Mouse (Mus musculus): ENCODE measurements around the gene Xrcc4.
"Not testable (repeated sequence)": the region's sequence is repeated elsewhere in the genome, so short reads cannot be mapped to it uniquely, and the experiment has no call there.

Xrcc4 gene

DNA sequence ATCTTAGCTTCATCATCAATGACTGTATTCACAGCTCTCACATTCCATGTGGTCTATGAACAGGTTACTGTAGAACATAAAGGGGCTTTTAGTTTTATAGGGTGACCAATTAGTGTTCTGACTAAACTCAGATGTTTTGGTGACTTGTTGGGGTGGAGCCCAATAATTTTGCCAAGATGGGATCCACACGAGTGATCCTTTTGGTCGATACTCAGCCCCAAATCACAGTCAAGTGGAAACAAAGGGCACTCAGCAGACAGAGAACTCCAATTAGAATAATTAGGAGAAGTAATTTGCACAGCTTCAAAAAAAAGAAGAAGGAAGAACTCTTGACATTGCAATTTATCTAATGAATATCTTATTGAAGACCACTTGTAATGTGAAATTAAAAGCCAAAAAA is 274.9 kb downstream of the Xrcc4 start:
- DNase-seq (ENCODE audit: low read depth): no peak

DNA sequence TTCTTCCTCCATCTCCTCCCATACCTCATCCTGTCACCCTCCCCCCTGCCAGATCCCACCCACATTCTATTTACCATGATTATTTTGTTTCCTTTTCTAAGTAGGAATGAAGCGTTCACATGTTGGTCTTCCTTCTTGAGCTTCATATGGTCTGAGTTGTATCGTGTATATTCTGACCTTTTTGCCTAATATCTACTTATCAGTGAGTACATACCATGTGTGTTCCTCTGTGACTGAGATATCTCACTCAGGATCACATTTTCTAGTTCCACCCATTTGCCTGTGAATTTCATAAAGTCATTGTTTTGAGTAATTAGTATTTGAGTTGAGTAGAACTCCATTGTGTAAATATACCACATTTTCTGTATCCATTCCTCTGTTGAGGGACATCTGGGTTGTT is 277.2 kb downstream of the Xrcc4 start:
- no peak for DNase-seq (ENCODE audit: low read depth)

DNA sequence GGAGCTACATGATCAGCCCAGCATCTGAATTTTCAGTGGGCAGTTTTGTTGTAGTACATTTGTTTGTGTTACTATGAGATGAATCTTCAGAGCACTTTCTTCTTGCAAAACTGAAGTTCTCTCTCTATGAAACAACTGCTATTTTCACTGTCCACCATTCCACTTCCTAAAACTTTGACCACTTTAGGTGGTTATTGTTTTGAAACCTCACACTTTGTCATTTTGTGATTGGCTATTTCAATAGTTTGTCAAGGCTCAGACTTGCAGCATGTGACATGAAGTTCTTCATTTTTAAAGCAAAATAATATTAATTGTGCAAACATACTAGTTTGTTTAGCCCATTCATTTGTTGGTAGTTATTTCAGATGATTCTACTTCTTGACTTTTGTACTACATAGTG is 280.4 kb downstream of the Xrcc4 start:
- DNase-seq (ENCODE audit: low read depth): no peak

DNA sequence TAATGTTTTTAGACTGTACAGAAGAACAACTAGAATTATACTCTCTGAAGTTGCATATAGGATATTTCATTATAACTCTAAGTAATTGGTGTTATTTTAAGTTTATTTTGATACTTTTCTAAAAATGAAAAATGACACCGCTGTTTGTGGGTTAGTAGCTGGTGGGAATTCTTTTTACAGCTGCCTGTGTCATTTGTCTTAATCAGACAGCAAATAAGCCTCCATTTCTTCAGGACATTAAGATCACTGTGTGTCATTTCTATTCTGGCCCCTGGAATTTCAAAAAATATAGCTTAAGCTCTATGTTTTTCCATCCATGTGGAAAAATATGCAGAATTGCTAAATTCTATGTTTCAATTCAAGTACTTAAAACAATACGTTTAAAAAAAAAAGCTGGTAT is 287.5 kb downstream of the Xrcc4 start:
- DNase-seq (ENCODE audit: low read depth): no peak

DNA sequence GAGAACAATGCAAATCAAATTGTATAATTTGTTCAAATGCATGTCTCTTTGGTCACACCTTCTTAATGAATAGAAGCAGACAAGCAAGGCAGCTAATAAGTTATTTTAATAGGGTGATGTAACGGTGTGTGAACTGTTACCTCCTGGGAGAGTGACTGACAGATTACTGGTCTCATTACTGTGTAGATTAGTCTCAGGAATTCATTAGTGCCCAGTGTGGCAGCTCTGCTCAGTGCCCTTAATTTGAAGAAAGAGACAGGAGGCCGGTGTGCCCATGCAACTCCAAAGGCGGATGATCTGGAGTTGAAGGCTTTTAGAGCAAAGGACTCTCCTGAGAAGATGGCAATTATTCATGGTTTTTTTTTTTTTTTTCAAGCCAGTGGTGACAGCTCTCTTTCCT is 291.7 kb downstream of the Xrcc4 start:
- DNase-seq (ENCODE audit: low read depth): no peak

DNA sequence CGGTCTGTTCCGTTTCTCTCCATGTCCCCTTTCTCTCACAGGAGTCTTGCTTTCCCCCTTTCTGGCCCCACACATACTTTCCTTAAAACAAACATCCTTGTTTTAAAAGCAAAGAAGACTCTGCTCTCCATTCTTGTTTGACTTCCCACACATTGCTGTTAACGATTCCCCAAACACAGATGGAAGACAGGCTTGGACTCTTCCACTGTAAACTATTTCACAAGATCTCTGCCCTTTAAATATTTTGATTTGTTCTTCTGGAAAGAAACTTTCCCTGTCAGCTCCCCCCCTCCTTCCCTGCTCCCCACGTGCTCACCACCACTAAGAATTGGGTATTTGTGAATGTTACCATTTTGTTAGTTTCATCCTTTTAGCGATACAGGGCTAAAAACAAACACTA is 297.9 kb downstream of the Xrcc4 start:
- DNase-seq (ENCODE audit: low read depth): no peak

DNA sequence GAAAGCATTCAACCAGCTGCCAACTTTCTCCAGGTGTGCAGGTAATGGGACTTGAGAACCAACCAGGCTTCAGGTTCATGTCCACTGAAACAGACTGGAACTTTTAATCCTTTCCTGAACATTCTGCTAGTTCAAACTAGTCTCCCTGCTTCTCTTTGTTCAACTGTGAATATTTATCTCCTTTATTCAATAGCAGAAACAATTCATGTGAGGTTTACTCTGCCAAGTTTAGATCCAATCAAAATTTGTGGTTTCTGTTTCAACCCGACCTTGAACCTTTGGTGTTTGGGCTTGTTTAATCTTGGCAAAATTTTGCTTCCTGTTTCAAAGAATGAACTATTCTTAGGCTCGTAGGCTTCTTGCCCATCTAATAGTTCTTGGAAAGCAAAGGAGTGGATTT is 306.5 kb downstream of the Xrcc4 start:
- no peak for DNase-seq (ENCODE audit: low read depth)

DNA sequence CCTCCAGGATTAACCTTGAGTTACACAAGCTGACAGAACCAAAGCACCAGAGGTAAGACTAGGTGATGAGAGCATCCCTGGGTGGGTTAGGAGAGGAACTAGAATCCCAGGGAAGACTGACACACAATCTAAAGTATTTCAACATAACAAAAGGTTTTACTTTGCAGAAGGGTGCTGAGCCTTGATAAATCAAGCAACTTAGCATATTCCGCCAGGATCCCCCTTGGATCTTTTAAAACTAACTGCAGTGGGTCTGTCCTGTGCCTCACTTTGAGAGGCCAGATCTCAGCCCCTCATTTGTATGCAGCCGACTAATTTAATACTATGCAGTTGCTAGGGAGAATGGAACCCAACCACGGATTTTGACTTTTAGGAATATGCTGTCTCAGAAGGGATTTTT is 309.1 kb downstream of the Xrcc4 start:
- DNase-seq (ENCODE audit: low read depth): no peak

DNA sequence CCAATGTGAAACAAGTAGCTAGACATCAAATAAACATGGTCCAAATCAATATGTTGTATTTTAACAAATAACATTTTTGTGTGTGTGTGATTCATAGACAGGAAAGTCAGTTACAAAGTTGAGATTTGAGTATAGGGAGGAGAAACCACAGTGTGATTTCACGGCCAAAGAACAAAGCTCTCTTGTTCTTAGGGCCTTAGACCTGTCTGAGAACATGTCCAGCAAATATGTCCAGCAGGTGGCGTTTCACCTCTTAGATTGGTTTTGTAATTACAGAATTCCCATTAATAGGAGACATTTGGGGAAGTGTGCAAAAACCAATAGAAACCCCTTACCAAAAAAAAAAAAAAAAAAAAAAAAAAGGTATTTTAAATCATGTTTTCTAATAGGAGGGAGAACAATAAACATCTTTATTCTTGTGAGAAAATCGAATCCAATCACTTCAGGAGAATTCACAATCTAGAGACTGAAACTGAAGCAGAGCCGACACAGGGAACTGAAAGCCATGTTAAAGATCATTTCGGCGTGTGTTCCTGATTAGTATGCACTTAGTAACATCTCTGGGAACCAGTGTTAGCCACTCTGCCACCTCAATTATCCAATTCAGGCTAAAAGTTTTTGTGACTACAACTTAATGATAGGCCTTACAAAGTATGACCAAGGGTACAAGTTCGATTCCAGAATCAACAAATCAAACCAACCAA is 310.0 kb downstream of the Xrcc4 start:
- peak; percentile 9 for DNase-seq (ENCODE audit: low read depth)

DNA sequence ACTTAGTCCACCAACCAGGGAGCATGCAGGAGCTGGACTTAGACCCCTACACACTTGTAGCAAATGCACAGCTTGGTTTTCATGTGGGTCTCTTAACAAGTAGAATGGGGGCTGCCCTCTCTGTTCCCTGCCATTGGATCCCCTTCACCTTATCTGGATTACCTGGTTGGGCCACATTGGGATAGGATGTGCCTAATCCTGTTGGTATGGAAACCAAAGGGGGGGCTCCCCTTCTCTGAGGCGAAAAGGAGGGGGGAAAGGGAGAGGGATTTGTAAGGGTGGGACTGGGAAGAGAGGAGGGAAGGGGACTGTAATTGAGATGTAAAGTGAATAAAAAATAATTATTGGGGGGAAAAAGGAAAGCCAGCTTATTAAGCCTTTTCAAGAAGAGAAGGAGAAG is 311.6 kb downstream of the Xrcc4 start:
- no peak for DNase-seq (ENCODE audit: low read depth)

DNA sequence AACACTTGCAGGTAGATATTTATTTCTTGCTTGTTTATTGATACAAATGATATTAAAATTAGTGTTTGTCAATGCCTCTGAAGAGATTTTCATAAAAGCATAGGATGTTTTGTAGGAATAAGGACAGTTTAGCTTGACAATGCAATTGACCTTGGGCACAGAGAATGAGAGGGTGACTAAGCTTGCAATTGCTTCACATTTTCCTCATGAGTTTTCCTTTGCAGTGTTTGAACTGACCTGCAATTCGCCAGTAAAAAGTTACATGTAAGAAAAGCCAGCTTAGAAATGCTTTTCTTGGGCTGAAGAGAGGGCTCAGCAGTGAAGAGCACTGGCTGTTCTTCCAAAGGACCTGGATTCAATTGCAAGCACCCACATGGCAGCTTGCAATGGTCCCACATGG is 312.3 kb downstream of the Xrcc4 start:
- DNase-seq (ENCODE audit: low read depth): no peak

DNA sequence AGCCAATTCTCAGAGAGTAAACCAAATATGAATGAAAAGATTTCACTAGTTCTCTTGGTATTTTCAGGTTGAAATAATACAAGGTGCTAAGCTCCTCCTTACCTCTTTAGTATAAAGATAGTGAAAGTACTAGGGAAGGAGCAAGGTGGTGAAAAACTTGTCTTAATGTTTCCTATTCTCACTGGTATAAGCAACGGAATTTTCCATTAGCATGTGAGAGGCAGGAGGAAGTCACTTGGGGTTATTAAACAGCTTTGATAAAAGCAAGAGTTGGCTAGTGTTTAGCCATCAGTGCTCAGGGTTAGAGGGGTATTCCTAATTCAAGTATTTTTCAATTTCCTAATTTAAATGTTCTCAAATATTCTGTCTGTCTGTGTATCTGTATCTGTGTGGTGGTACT is 322.9 kb downstream of the Xrcc4 start:
- DNase-seq (ENCODE audit: low read depth): no peak

DNA sequence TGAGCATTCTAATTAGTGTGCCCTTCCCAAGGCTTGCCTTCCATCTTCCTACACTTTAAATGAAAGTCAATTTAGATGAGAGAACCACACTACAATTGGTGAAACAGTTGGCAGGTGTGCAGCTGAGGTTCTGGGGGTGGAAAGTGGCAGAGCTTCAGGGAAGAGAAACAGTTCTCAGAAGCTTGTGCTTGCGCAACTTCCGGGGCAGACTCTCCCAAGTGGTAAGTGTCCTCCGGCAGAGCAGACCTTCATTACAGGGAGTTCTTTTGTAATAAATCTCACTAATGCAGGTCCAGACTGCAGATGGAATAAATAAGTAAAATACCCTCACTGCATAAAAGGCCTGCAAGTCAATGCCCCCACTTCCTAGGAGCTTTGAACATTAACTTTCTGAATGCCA is 323.4 kb downstream of the Xrcc4 start:
- no peak for DNase-seq (ENCODE audit: low read depth)

DNA sequence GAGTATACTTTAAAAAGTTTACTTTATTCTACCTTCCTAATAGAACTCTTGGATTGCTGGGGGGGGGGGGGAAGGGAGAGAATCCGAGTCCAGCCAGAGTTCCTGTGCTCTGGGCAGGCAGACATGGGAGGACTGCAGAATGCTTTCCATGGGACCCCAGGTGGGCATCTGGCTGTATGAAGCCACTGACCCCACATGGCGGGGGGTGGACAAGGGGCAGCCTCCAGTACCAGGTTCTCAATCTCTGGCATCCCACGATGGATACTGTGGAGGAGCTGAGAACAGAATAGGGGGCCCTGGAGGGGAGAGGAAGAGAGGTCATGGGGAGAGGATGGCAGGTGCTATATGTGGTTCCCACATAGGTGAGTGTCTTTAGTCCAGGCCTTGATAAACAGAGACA is 327.1 kb downstream of the Xrcc4 start:
- DNase-seq (ENCODE audit: low read depth): no peak

DNA sequence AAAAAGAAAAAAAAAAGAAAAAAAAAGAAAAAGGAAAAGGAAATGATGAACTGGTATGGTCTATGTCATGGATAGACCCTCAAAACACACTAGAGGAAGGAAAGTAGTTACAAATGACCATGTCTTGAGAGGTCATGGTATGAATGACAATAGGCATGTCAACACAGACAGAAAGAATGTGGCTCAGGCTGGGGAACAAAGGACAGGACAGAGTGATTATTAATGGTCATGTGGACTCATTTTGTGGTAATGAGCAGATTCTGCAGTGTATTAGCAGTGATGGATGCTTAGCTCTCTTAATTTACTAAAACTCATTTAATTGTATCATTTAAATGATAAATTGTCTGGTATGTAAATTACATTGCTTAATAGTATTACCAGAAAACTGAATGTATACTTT is 333.1 kb downstream of the Xrcc4 start:
- no peak for DNase-seq (ENCODE audit: low read depth)

DNA sequence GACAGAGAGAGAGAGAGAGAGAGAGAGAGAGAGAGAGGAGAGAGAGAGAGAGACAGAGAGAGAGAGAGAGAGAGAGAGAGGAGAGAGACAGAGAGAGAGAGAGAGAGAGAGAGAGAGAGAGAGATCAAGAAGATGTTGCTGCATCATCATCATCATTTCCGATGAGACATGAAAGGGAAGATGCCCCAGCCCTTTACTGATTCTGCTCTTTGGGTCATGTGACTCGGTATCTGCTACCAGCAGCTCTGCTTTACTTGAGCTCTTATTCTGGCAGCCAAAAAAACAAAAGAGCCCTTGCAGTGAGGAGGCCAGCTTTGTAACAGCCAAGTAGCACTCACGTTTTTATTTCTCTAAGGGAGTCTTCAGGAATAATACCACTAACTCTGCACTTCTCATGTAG is 338.8 kb downstream of the Xrcc4 start:
- not testable (repeated sequence) for DNase-seq (ENCODE audit: low read depth)

DNA sequence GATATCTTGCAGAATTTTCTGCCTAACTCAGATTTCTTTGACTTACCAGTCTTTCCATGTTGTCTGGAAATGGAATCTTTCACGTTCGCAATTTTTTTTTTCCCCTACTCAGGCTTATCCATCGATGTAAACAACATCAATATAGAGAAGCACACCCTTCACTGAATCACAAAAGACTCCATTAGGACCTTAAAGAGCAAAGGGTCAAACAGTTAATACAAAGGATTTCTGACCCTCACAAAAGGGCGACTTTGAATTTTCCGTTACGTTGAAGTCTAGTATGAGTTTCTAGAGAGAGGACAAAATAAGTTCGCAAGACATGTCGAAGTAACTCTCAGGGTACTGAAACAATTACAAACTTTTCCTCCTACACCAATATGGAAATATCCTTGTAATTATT is 346.2 kb downstream of the Xrcc4 start:
- no peak for DNase-seq (ENCODE audit: low read depth)

DNA sequence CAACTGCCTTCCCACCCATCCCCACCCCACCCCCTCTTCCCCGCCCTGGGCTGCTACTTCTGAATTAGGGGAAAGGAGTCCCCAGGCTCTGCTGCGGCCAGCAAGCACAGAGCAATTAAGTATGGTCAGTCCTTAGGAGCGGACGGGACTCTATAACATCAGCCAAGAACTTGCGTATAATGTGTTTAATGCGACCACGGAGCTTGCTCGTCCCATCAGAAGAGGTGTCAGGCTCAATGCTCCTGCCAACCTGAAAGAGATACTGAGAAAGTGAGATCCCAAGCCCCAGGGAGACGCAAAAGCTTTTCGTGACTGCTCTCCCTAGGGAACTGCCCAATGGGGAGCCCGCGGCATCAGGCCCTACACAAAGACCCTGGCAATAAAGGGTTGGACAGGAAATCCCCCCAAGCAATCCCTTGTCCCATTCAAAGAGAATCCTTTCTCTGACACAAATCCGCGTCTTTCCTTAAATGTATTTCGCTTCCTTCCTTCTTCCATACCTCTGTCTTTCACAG is 346.7 kb downstream of the Xrcc4 start:
- DNase-seq (ENCODE audit: low read depth): no peak

DNA sequence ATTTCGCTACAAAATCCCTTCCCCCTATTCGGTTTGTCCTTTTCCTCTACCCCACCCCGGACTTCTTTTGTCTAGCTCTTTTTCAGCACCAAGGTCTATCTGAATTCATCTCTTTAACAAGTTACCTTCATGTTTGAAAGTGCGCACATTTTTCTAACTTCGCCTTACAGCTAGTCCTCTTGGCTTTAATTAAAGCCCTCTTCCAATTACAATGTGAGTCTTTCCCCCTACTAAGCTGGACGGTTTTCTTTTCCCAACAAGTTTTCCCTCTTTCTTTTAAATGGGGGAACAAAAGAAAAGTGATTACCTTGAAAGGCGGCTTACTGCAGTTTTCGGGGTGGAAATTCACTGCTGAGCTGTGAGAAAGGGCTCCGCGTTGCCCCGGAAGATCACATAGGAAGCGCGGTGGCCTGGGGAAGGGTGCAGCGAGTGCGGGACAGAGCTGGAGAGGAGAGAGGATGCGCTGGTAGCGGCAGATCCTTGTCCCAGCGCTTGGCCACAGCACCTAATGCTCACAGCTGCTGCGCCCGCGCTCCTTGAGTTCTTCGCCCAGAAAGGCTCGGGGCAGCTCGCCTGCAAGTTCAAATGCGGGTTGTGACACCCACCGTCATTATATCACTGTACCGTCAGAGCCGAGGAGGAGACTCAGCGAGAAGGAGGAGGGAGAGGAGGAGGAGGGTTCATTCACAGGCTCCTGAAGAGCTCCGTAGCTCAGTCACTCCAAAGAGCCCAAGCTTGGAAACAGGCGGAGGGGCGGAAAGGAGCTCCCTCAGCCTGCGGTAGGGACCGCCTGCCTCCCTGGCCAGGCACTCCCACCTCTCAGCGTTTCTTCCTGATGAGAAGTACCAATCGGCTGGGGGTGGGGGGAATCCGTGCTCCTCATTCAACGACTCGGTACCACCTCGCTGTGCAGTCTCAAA is 347.4 kb downstream of the Xrcc4 start, which contains the start of gene Vcan:
Gene Vcan (minus strand): TSS at position 744 of the 920 bp plus-strand sequence.
- no peak for DNase-seq (ENCODE audit: low read depth)

DNA sequence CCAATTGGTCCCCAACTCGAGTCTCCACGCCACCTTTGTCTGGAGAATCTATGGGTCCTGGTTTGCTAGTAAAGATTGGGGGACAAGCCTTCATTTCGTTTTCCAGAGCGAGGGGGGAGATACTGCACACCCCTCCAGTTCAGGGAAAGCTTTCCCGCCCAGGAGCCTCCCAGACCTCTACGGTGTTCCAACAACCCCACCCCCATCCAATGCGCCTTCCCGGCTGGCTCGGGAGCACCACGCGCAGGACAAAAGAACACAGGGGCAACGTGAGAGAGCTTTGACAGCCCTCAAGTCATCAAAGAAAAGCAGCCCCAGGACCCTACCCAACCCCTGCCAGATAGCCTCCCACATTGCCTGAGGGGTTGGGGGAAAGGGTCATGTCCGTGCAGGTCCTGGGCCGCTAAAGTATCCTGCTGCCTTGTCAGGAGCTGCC is 348.3 kb downstream of the Xrcc4 start:
- DNase-seq (ENCODE audit: low read depth): no peak

DNA sequence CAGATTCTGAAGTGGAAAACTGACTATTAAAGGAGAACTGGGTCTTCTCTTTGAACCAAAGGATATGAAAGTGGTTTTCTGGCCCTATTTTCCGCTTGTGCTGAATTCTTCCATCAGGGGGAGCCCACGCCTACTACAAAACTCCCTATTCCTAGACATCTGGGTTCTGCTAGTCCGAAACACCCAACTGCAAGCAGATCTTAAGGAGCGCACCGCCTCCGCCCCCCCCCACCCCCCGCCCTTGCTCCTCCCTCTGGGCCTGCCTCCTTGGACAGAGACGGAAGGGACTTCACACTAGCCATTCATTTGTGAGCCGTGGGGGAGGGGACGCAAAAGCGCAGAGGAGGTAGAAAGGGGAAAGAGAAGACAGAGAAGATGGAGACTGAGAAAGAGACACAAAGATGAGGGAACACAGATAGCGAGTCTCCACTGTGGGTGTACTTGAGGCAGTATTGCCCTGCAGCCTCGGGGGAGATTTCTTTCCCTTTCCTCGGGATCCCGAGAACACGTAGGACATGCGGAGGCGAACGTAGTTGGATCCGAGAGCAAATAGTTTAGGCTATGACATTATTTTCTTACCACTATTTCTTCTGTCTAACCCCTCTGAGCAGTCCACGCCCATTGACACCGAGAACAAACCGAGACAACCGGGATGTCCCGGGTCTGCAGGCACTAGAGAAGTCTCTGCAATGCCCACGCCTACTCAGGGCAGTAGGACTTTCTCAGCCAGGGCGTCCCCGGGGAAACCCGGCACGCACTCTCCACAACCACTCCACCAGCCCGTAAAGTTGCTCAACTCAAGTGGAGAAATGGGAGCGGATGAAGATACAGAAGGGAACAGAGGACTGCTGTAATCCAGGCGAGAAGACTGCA is 348.9 kb downstream of the Xrcc4 start:
- peak; percentile 52 for DNase-seq (ENCODE audit: low read depth)

DNA sequence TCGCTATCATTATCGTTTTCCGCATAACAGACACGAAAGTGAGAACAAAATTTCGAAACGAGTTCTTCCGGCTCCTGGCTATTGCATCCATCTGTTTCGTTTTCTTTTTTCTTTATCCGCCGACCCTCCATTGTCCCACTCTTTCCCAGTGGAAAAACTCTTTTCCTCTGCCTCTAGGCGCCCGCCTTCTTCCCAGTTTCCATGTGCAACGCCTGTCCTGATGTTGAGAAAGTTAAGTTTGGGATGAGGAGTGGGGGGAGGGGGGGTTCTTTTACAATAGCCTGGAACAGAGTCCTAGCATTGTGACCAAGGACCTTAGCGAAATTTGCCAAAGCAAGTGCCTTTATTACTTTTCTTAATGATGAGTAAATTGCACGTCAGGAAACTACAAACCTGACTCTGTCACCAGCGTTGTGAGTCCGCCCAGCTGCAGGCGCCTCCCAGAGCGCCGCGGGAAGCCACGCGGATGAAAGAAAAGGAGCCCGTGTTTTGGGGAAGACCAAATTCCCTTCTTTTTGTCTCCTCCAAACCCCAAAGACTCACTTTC is 349.6 kb downstream of the Xrcc4 start:
- DNase-seq (ENCODE audit: low read depth): no peak

Data from c-Kit-positive CD71-positive TER-119-negative erythroid progenitor cells, embryonic 14.5 days (primary cell).